Mouse (Mus musculus) yolk sac, embryonic 10.5 days (tissue): ENCODE data around the gene Hhat.

Source experiments
- DNase-seq: peaks from one replicate; pipeline ENCODE4 v3.0.0-alpha.2; 2017; ENCODE audit warnings: low spot score

Hhat gene

DNA sequence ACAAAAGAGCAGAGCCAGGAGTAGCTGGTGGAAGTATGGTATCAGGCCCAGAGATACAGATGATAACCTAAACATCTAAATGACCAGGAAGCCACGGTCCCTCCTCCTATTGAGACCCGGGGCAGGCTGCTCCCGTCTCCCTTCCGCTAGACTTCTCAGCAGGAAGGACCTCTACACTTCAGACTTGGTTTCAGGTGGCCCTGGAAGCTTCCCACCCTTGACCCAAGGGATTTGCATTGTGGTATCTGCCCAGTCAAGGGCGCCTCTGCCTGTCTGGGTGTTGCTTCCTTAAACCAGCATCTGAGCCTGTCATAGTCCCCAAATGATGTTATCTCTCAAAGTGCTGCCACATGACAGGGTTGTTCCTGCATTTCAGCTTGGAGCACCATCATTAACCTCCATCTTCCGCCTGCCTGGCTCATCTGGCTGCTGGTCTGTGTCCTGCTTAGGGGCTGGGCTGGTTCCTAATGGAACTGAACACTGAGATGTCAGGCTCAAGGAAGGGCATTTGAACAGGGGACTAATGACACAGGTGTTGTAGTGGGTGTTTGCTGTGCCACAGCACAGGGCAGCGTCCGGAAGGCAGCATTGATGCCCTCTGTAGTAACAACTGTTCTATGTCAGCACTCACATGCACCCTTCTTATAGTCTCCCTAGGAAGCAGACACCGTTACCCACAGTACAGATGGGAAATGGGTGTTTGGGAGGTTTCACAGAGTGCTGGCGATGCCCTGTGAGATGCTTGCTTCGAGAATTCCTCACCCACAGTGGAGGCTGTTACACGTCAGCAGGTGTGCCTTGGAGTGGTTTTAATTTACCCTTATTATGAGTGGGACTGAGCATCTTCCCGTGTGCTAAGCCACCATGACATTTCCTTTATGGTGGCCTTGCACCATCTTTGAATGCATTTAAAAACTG lies 280.9 kb downstream of the Hhat start:
- DNase-seq: no peak

- no peak for DNase-seq
Observed at GRCm38 (mm10) chr1:192487571-192487970, 283.5 kb downstream of the Hhat start.

GRCm38 (mm10) chr1:192485030-192485429 lies 286.0 kb downstream of the Hhat start:
- DNase-seq: no peak

DNA sequence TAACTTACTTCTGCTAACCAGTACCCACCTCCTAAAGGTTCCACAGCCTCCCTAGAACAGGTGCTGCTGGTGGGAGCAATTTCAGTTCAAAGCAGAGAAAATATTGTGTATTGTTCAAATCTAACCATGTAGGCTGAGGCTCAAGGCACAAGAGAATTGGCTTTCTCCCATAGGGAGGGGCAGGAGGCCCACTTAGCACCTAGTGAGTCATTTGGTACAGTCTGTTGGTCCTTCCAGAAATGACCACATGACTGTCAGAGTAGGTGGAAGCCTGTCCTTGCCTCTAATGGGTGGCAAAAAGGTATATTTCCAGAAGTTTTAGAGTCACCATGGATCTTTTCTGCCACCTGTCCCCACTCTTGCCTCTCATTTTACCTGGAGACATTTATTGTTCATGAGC lies 289.6 kb downstream of the Hhat start:
- no peak for DNase-seq

- no peak for DNase-seq
Observed at GRCm38 (mm10) chr1:192480072-192480784, 290.8 kb downstream of the Hhat start.

DNA sequence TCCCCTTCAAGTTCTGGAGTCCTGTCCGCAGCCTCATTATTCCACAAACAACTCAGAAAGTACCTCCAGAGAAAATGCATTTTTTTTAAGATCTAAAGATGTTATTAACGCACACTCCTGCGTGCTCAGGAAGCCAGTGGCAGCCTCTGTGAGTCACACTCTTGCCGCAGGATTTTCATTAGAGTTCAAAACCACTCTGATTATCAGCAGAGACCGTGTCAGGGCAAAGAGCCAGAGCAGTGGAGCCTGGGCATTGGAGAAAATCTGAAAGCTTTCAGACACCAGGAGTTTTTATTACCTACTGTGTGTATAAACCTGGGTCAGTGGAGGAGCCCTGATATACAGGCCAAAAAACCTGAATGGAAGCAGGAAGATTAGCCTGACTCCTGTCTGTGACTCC lies 292.8 kb downstream of the Hhat start:
- no peak for DNase-seq

DNA sequence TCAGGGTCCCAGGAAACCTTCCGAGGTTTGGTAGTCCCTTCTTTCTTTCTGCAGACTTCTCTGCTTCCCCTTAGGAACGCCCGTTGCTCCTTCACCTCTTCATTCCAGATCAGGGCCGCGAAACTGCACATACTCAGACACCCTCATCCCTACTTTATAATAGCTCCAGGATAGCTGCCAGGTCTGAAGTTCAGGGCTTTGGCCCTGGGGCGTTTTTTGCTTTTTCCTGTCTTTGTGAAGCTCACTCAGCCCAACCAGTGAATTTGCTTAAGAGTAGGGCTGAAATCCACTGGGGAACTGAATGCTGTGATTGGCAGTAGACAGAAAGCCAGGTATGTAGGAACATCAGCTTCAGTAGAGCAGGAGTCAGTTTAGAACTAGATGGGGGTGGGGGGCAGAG lies 293.5 kb downstream of the Hhat start:
- no peak for DNase-seq

DNA sequence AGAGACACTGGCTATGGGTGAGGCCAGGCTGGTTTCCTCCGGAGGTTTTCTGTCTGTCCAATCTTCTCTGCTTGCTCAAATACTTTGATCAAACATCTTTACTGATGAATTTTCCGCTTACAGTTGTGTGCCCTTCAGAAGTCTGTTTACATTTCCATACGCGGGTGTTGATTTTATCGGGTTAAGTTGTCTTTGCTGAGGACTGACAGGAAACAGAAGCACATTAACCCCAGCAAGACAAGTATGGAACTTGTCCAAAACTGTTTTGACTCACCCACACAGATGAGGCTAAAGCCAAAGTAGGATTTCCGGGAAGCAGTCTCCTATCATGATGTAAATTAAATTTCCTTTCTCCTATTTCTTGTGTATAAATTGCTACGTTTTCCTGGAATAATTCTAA lies 294.3 kb downstream of the Hhat start:
- DNase-seq: no peak

DNA sequence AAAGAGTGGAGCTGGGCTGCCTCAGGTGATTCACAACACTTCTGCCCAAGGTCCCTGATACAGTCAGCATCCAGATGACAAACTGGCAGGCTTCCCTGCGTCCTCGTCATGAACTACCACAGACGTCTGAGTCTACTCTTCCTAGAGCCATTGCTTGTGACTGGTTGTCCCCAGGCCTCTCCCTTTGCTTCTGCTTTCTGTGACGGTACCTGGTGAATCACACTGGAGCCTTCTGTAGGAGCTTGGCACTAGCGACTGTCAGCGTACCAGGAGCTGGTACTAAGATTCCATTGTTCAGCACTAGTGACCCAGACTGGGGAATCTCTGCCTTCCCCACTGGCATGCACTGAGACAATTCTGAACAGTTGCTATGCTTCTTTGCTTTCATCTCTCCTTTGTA lies 297.9 kb downstream of the Hhat start:
- no peak for DNase-seq

GRCm38 (mm10) chr1:192472366-192472765 lies 298.7 kb downstream of the Hhat start:
- DNase-seq: no peak

DNA sequence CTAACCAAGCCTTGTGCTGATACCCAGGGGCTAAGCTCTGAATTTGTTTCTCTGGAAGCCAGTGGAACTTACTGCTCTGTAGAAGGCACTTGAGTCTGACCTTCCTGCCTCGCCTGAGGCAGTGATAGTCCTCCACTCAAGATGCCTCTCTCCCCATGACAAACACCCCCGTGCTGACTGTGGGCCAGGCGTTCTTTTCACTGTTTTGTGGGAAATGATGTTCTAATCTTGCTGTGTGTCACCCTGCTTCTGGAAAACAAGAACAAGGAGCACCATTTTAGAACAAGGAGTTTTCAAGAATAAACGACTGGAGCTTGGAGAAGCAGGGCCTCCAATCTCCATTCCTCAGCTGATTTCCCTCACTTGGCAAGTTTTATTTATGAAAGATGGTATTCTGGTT lies 307.3 kb downstream of the Hhat start:
- DNase-seq: no peak

DNA sequence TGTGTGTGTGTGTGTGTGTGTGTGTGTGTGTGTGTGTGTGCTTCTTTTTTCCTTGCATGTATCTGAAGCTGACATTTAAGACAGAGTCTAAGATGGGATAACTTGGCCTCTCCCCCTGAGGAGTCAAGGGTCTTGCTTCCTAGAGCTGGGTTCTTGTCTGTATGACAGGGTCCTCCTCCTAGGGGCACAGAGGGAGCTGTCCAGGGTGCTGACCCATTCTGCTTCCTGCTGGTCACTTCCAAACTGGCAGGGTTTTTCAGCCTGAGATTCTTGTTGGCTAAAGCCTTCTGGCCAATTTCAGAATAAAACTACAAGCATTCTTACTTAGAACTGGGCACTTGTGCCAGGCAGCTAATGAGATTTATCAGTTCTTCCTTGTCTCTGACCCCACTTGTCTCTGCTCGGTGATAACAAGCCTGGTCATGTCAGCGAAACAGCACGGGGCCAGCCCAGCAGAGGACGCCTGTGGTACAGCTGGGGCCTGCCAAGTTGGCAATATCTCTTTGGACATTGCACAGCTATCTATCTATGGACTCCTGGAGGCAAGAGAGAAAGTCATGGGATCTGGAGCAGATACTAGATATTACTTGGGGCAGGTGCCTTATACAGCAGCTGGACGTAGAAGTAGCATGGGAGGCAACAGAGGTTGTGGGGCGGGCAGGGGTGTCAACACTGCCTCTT lies 313.4 kb downstream of the Hhat start:
- DNase-seq: peak; percentile 47

GRCm38 (mm10) chr1:192457037-192457436 lies 314.0 kb downstream of the Hhat start:
- DNase-seq: no peak

GRCm38 (mm10) chr1:192454981-192455380 lies 316.0 kb downstream of the Hhat start:
- DNase-seq: no peak

- DNase-seq: no peak
Observed at GRCm38 (mm10) chr1:192454501-192454900, 316.5 kb downstream of the Hhat start.

DNA sequence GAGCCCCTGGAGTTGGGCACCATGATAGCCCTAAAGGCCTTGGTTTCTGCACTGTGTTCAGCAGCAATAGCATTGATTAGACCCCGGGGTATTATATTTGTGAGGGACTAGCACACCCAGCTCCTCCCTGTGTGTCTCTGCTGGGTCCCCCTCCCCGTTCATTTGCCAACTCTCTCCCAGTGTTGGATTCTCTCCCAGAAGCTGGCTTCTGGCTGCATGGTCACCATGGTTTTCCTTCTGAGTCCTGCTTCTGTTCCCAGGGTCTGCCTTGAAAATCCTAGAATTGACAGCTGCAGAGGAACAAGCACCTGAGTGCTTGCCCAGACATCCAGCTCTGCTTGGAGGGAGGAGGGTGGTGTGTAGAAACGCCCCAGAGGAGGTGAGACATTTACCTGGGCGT lies 319.3 kb downstream of the Hhat start:
- DNase-seq: no peak

GRCm38 (mm10) chr1:192450425-192450824 lies 320.6 kb downstream of the Hhat start:
- DNase-seq: no peak

DNA sequence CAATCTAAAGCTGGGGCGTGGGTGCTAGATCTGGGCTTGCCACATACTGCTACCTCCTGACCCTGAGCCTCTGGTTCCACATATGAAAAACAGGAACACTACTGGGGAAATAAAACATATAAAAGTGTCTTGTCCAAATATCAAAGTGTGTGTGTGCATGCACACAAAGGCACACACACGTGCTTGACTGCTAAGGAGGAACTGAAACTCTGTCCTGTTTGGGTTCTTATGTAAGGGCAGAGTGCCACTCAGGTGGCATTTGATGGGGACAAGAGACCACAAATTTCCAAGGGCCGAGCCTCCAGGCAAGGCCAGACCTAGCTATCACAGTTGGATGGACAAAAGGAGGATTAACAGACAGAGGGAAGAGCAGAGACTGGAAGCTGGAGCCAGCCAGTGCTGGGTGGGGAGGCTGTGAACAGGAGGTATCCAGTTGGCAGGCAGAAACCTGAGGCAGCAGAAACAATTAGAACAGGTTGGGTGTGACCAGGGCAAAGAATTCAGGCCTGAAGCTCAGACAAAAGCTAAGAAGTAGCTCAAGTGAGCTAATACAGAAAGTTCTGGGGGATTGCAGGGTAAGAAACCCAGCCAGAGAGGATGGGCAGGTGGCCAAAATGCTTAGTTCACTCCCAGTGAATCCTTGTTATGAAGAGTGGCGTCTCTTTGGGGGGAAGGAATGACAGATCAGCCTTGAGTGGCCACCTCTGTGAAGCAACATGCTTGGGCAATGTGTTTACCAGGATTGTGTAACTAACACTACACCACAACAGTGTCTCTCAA lies 321.3 kb downstream of the Hhat start:
- DNase-seq: no peak

DNA sequence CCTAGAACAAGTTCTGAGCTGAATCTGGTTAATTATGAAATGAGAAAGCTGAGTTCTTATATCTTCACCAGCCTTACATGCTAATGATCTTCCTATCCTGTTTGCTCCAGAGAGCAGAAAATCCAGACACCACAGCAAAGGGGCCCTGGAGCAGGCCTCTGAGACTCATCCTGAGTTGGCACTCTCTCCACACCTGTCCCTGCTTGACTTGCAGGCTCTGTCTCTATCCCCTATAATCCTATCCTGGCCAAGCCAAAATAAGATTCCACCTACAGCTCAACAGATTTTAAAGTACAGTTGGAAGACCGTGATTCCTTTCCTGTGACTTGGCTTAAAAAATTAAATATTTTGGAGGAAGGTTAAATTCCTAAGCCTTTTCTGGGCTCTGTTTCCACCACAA lies 322.5 kb downstream of the Hhat start:
- no peak for DNase-seq

DNA sequence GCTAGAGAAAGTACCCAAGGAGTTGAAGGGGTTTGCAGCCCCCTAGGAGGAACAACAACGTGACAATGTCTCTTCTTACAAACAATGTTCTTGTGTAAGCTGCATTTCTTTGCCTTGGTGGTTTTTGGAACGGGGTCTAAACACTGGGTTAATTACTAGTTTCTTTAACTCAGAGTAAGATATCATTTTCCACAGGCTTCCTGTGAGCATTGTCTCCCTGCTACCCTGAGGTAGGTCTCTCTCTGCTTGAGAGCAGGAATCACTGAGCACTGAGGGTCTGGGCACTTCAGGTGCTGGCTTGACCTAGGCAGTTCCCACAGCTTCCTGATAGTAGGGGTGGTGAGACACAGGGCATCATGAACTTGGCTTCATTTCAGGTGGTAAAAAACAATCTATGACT lies 323.4 kb downstream of the Hhat start:
- no peak for DNase-seq
